Mouse (Mus musculus): ENCODE results near the gene Gm20431. TPM values are rescaled to one million over a fixed set of nuclear protein-coding genes. Genes with fewer than 3 reads are reported as not detected.

Gm20431 gene
- polyA plus RNA-seq, 1 experiment from 2014 or later, result 8.8 TPM

GRCm38 (mm10) chr2:167659177-167659846 is 2.0 kb downstream of the Gm20431 start:
- Histone ChIP-seq H3K27ac (ENCODE audit: low read depth, low read length) (no peak overlapping the region), H3K27me3 (replicated peaks; ENCODE audit: control insufficient read depth, insufficient read depth, low read length) (0 out of 2 replicates have a peak, but pooled peaks cover 3% of the 10 kb centered on the region), H3K9ac (ENCODE audit: low read depth, low read length) (no peak overlapping the region; the same call in 1 of the 2 replicates), H3K4me1 (replicated peaks; ENCODE audit: control insufficient read depth, insufficient read depth, low read length) (peaks cover 24% of the 10 kb centered on the region), H3K4me2 (replicated peaks; ENCODE audit: low read depth) (peak overlapping the region; percentile 93), H3K4me3 (ENCODE audit: low read depth, low read length) (peak overlapping the region; percentile 74; the same call in 1 of the 2 replicates), H3K9me3 (ENCODE audit: control insufficient read depth) (no peaks in the 10 kb centered on the region), H3K36me3 (ENCODE audit: control insufficient read depth, insufficient read depth) (peaks cover 10% of the 10 kb centered on the region; the same call in 1 of the 2 replicates)
- TF ChIP-seq CTCF (IDR thresholded peaks at IDR 0.05; ENCODE audit: low read depth), result no peak
- 42% methylated on average over 10 of the region's 10 CpGs for WGBS
- ATAC-seq, result no peak

- H3K9ac ChIP-seq (ENCODE audit: low read depth, low read length), result no peak overlapping the region; the same call in 1 of the 2 replicates
- 66% methylated on average over 11 of the region's 11 CpGs for WGBS
- H3K4me2 ChIP-seq (replicated peaks; ENCODE audit: low read depth), result peak overlapping the region; percentile 93; the same call in 1 of the 2 replicates
- H3K4me1 ChIP-seq (replicated peaks; ENCODE audit: control insufficient read depth, insufficient read depth, low read length), result peaks cover 24% of the 10 kb centered on the region
- TF ChIP-seq CTCF (IDR thresholded peaks at IDR 0.05; ENCODE audit: low read depth), result no peak
- H3K4me3 ChIP-seq (ENCODE audit: low read depth, low read length), result no peak overlapping the region
- H3K27me3 ChIP-seq (replicated peaks; ENCODE audit: control insufficient read depth, insufficient read depth, low read length), result 0 out of 2 replicates have a peak, but pooled peaks cover 4% of the 10 kb centered on the region
- ATAC-seq, result no peak
- H3K36me3 ChIP-seq (ENCODE audit: control insufficient read depth, insufficient read depth), result peaks cover 16% of the 10 kb centered on the region
- H3K27ac ChIP-seq (ENCODE audit: low read depth, low read length), result no peak overlapping the region
- no peaks in the 10 kb centered on the region for H3K9me3 ChIP-seq (ENCODE audit: control insufficient read depth)
Observed at GRCm38 (mm10) chr2:167658712-167659111, 2.6 kb downstream of the Gm20431 start.

- peaks cover 24% of the 10 kb centered on the region for H3K4me1 ChIP-seq (replicated peaks; ENCODE audit: control insufficient read depth, insufficient read depth, low read length)
- no peak overlapping the region for H3K4me3 ChIP-seq (ENCODE audit: low read depth, low read length)
- 92% methylated on average over 4 of the region's 4 CpGs for WGBS
- no peak overlapping the region for H3K9ac ChIP-seq (ENCODE audit: low read depth, low read length)
- no peak overlapping the region for H3K4me2 ChIP-seq (replicated peaks; ENCODE audit: low read depth)
- H3K27me3 ChIP-seq (replicated peaks; ENCODE audit: control insufficient read depth, insufficient read depth, low read length), result 0 out of 2 replicates have a peak, but pooled peaks cover 4% of the 10 kb centered on the region
- H3K9me3 ChIP-seq (ENCODE audit: control insufficient read depth), result no peaks in the 10 kb centered on the region
- peaks cover 20% of the 10 kb centered on the region for H3K36me3 ChIP-seq (ENCODE audit: control insufficient read depth, insufficient read depth)
- ATAC-seq, result no peak
- H3K27ac ChIP-seq (ENCODE audit: low read depth, low read length), result no peak overlapping the region
- no peak for TF ChIP-seq CTCF (IDR thresholded peaks at IDR 0.05; ENCODE audit: low read depth)
Observed at GRCm38 (mm10) chr2:167657973-167658372, 3.3 kb downstream of the Gm20431 start.

- Histone ChIP-seq H3K9ac (ENCODE audit: low read depth, low read length) (no peak overlapping the region), H3K4me3 (ENCODE audit: low read depth, low read length) (no peak overlapping the region), H3K27ac (ENCODE audit: low read depth, low read length) (no peak overlapping the region), H3K27me3 (replicated peaks; ENCODE audit: control insufficient read depth, insufficient read depth, low read length) (0 out of 2 replicates have a peak, but pooled peaks cover 4% of the 10 kb centered on the region), H3K9me3 (ENCODE audit: control insufficient read depth) (no peaks in the 10 kb centered on the region), H3K36me3 (ENCODE audit: control insufficient read depth, insufficient read depth) (peaks cover 21% of the 10 kb centered on the region), H3K4me1 (replicated peaks; ENCODE audit: control insufficient read depth, insufficient read depth, low read length) (peaks cover 17% of the 10 kb centered on the region), H3K4me2 (replicated peaks; ENCODE audit: low read depth) (no peak overlapping the region)
- WGBS, result 81% methylated on average over 16 of the region's 16 CpGs
- no peak for TF ChIP-seq CTCF (IDR thresholded peaks at IDR 0.05; ENCODE audit: low read depth)
- no peak for ATAC-seq
Observed at GRCm38 (mm10) chr2:167656629-167657478, 4.4 kb downstream of the Gm20431 start.

- no peak for TF ChIP-seq CTCF (IDR thresholded peaks at IDR 0.05; ENCODE audit: low read depth)
- H3K4me1 ChIP-seq (replicated peaks; ENCODE audit: control insufficient read depth, insufficient read depth, low read length), result peaks cover 13% of the 10 kb centered on the region
- H3K9me3 ChIP-seq (ENCODE audit: control insufficient read depth), result no peaks in the 10 kb centered on the region
- H3K27me3 ChIP-seq (replicated peaks; ENCODE audit: control insufficient read depth, insufficient read depth, low read length), result 0 out of 2 replicates have a peak, but pooled peaks cover 4% of the 10 kb centered on the region
- H3K9ac ChIP-seq (ENCODE audit: low read depth, low read length), result no peak overlapping the region
- peaks cover 33% of the 10 kb centered on the region for H3K36me3 ChIP-seq (ENCODE audit: control insufficient read depth, insufficient read depth)
- H3K4me2 ChIP-seq (replicated peaks; ENCODE audit: low read depth), result no peak overlapping the region
- no peak for ATAC-seq
- no peak overlapping the region for H3K4me3 ChIP-seq (ENCODE audit: low read depth, low read length)
- H3K27ac ChIP-seq (ENCODE audit: low read depth, low read length), result no peak overlapping the region
- 88% methylated on average over 10 of the region's 10 CpGs for WGBS
Observed at GRCm38 (mm10) chr2:167654911-167655600, 6.2 kb downstream of the Gm20431 start.
